Mouse (Mus musculus) inflammation-experienced regulatory T-cells, adult 16 weeks (primary cell): ENCODE data around the gene Cmss1. TPM values are rescaled to one million over a fixed set of nuclear protein-coding genes. Genes with fewer than 3 reads are reported as not detected.

ENCODE experiments used
- polyA plus RNA-seq: library from polyadenylated mRNA; unstranded; fragments of 100-300 nt; shearing (Covaris generic); gene quantifications from one replicate; pipeline ENCODE4 v1.2.1, GENCODE M21; 2017

Gene Cmss1
- polyA plus RNA-seq: 30.2 TPM

GRCm38 (mm10) chr16:57606444-57607227, at the start of gene Cmss1:
Gene Cmss1, minus strand, starts transcription at chr16:57606864.

GRCm38 (mm10) chr16:57352751-57353150, 253.9 kb downstream of the Cmss1 start, which contains the start of gene Filip1l:
Gene Filip1l, plus strand, starts transcription at chr16:57353093.

GRCm38 (mm10) chr16:57292765-57293164, 313.9 kb downstream of the Cmss1 start, which contains the start of gene Tmem30c:
Gene Tmem30c, minus strand, starts transcription at chr16:57292865.

Other genes starting within 250 kb of the Cmss1 start
- gene Col8a1, start 147.9 kb upstream of the Cmss1 start, polyA plus RNA-seq: not detected